Mouse (Mus musculus): Measurements from ENCODE around the gene Odr4.

Gene Odr4

GRCm38 (mm10) chr1:150392638-150393487, at the start of gene Odr4, which contains the start of gene Tpr:
Gene Odr4 (minus strand): TSS chr1:150393080.
Gene Tpr (plus strand): TSS chr1:150392838.
- peak; percentile 98 for DNase-seq (ENCODE audit: low spot score)

- DNase-seq (ENCODE audit: low spot score), result no peak
These were observed 48.9 kb upstream of the Odr4 start for GRCm38 (mm10) chr1:150441731-150442130.

- no peak for DNase-seq (ENCODE audit: low spot score)
These were observed 45.8 kb upstream of the Odr4 start for GRCm38 (mm10) chr1:150438641-150439040.

GRCm38 (mm10) chr1:150426216-150426615, 33.3 kb upstream of the Odr4 start:
- no peak for DNase-seq (ENCODE audit: low spot score)

- DNase-seq (ENCODE audit: low spot score), result no peak
These were observed 32.8 kb upstream of the Odr4 start for GRCm38 (mm10) chr1:150425665-150426064.

GRCm38 (mm10) chr1:150418426-150418825, 25.5 kb upstream of the Odr4 start:
- DNase-seq (ENCODE audit: low spot score), result no peak

- no peak for DNase-seq (ENCODE audit: low spot score)
These were observed 23.1 kb upstream of the Odr4 start for GRCm38 (mm10) chr1:150416006-150416405.

GRCm38 (mm10) chr1:150409996-150410395, 17.1 kb upstream of the Odr4 start:
- no peak for DNase-seq (ENCODE audit: low spot score)

- no peak for DNase-seq (ENCODE audit: low spot score)
These were observed 14.4 kb upstream of the Odr4 start for GRCm38 (mm10) chr1:150407285-150407684.

- DNase-seq (ENCODE audit: low spot score), result no peak
These were observed 11.7 kb upstream of the Odr4 start for GRCm38 (mm10) chr1:150404555-150404954.

- no peak for DNase-seq (ENCODE audit: low spot score)
These were observed 11.0 kb upstream of the Odr4 start for GRCm38 (mm10) chr1:150403914-150404313.

GRCm38 (mm10) chr1:150396001-150396400, 3.1 kb upstream of the Odr4 start:
- DNase-seq (ENCODE audit: low spot score), result no peak

GRCm38 (mm10) chr1:150393488-150393852, 590 bp upstream of the Odr4 start:
- no peak for DNase-seq (ENCODE audit: low spot score)

- peak; percentile 20 for DNase-seq (ENCODE audit: low spot score)
These were observed 796 bp downstream of the Odr4 start for GRCm38 (mm10) chr1:150391931-150392637.

GRCm38 (mm10) chr1:150389390-150390129, 3.3 kb downstream of the Odr4 start:
- DNase-seq (ENCODE audit: low spot score), result no peak

- no peak for DNase-seq (ENCODE audit: low spot score)
These were observed 5.3 kb downstream of the Odr4 start for GRCm38 (mm10) chr1:150387572-150387971.

- DNase-seq (ENCODE audit: low spot score), result no peak
These were observed 8.7 kb downstream of the Odr4 start for GRCm38 (mm10) chr1:150384138-150384537.

- no peak for DNase-seq (ENCODE audit: low spot score)
These were observed 18.6 kb downstream of the Odr4 start for GRCm38 (mm10) chr1:150374247-150374646.

GRCm38 (mm10) chr1:150372895-150373294, 20.0 kb downstream of the Odr4 start:
- DNase-seq (ENCODE audit: low spot score), result no peak

GRCm38 (mm10) chr1:150360864-150361263, 32.0 kb downstream of the Odr4 start:
- DNase-seq (ENCODE audit: low spot score), result no peak

GRCm38 (mm10) chr1:150335111-150335510, 57.8 kb downstream of the Odr4 start:
- DNase-seq (ENCODE audit: low spot score), result no peak

- DNase-seq (ENCODE audit: low spot score), result no peak
These were observed 73.7 kb downstream of the Odr4 start, which contains the start of gene Pdc for GRCm38 (mm10) chr1:150319205-150319604. Gene Pdc (plus strand): TSS chr1:150319417.

Measured in c-Kit-positive CD71-positive TER-119-positive erythroid progenitor cells, embryonic 14.5 days (primary cell).